ENCODE assay signal across 8 mouse cellular contexts in the genomic region with DNA sequence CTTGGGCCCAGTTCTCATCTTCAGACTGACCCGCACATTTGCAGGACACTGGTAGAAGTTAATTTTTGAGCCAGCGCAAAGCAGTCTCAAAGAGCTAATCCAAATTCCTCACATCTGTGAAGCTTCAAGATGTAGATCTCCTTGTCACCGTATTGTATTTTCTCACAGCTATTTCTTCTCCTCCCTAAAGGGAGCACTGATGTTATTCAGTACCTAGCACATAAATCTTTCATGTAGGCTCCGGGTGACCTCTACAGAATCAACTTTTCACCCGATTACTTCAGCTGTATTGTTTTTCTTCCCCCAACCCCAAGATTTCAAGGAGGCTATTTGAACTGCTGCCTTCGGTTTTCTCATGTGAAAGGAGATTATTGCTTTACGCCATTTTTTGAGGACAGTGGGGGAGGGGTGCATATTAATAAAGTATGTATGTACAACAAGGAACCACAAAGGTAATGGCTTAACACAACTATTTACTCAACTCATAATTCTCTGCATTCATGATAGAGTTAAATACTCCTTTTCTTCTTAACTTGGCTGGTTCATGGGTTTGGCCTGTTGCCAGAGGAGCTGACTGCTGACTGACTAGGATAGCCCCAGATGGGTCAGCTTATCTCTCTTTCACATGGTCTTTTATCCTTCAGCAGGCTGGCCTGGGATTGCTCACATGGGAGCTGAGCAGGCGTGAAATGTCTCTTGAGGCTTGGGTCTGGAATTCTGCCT.
A peak's percentile ranks its signal among the peaks of the same experiment; 100 is the strongest.
DNase-seq lines count a peak whose midpoint lies in the region; ATAC-seq lines count a peak whose summit lies in the region.

No protein-coding gene starts in this region.

- 50% methylated on average over 8 of the region's 8 CpGs for WGBS in heart, embryonic 16.5 days
- 54% methylated on average over 8 of the region's 8 CpGs for WGBS in midbrain, embryonic 14.5 days
- 72% methylated on average over 8 of the region's 8 CpGs for WGBS in forebrain, embryonic 13.5 days

- ATAC-seq in heart, embryonic 16.5 days (replicated peaks; ENCODE audit: extremely low read depth, insufficient read depth, low FRiP score), result 0 out of 2 replicates have a peak, but pooled peaks have one; percentile 72
- no peak; the same call in 1 of the 2 replicates for ATAC-seq in midbrain, embryonic 14.5 days (ENCODE audit: low FRiP score, low TSS enrichment)
- ATAC-seq in forebrain, embryonic 13.5 days, result no peak

- H3K9ac ChIP-seq in heart, embryonic 16.5 days (ENCODE audit: low read length), result no peak overlapping the region
- H3K9ac ChIP-seq in midbrain, embryonic 14.5 days (replicated peaks; ENCODE audit: low read length), result no peak overlapping the region
- H3K9ac ChIP-seq in forebrain, embryonic 13.5 days, result no peak overlapping the region

- H3K4me2 ChIP-seq in heart, embryonic 16.5 days (ENCODE audit: low read depth, low read length), result no peak overlapping the region
- no peak overlapping the region for H3K4me2 ChIP-seq in midbrain, embryonic 14.5 days (ENCODE audit: low read length)
- H3K4me2 ChIP-seq in forebrain, embryonic 13.5 days, result no peak overlapping the region

- no peaks in the 10 kb centered on the region for H3K36me3 ChIP-seq in heart, embryonic 16.5 days (ENCODE audit: control insufficient read depth, insufficient read depth)
- H3K36me3 ChIP-seq in midbrain, embryonic 14.5 days (ENCODE audit: control insufficient read depth, insufficient read depth, low read length), result no peaks in the 10 kb centered on the region
- no peaks in the 10 kb centered on the region for H3K36me3 ChIP-seq in forebrain, embryonic 13.5 days (ENCODE audit: poor library complexity, severe bottlenecking)

- H3K4me1 ChIP-seq in heart, embryonic 16.5 days (ENCODE audit: control insufficient read depth, insufficient read depth, low read length), result peaks cover 10% of the 10 kb centered on the region
- peaks cover 4% of the 10 kb centered on the region for H3K4me1 ChIP-seq in midbrain, embryonic 14.5 days (ENCODE audit: control insufficient read depth, insufficient read depth, low read length)
- no peaks in the 10 kb centered on the region for H3K4me1 ChIP-seq in forebrain, embryonic 13.5 days

- H3K9me3 ChIP-seq in heart, embryonic 16.5 days (replicated peaks; ENCODE audit: control insufficient read depth, low read length), result no peaks in the 10 kb centered on the region
- H3K9me3 ChIP-seq in midbrain, embryonic 14.5 days (ENCODE audit: control insufficient read depth, low read length), result no peaks in the 10 kb centered on the region
- H3K9me3 ChIP-seq in forebrain, embryonic 13.5 days (replicated peaks), result no peaks in the 10 kb centered on the region

- DNase-seq in retina, postnatal 1 day, result peak; percentile 74
- no peak for DNase-seq in retina, embryonic 14.5 days (ENCODE audit: low spot score)
- DNase-seq in cerebellum, postnatal 14 days, result peak; percentile 50 to 61
- DNase-seq in midbrain, embryonic 14.5 days, result peak; percentile 57
- no peak for DNase-seq in MN1 (ENCODE audit: low spot score)
- no peak for DNase-seq in thymus, postnatal 36 days

- no peak overlapping the region for H3K27ac ChIP-seq in heart, embryonic 16.5 days (ENCODE audit: low read length)
- no peak overlapping the region for H3K27ac ChIP-seq in midbrain, embryonic 14.5 days (replicated peaks; ENCODE audit: low read depth, low read length)
- no peak overlapping the region for H3K27ac ChIP-seq in forebrain, embryonic 13.5 days

- no peak overlapping the region for H3K4me3 ChIP-seq in heart, embryonic 16.5 days (ENCODE audit: low read length)
- H3K4me3 ChIP-seq in midbrain, embryonic 14.5 days (replicated peaks; ENCODE audit: low read depth, low read length), result no peak overlapping the region
- H3K4me3 ChIP-seq in forebrain, embryonic 13.5 days, result no peak overlapping the region

- H3K27me3 ChIP-seq in heart, embryonic 16.5 days (ENCODE audit: control insufficient read depth, insufficient read depth, low read length), result no peaks in the 10 kb centered on the region
- no peaks in the 10 kb centered on the region for H3K27me3 ChIP-seq in midbrain, embryonic 14.5 days (ENCODE audit: control insufficient read depth, insufficient read depth, low read length)
- no peaks in the 10 kb centered on the region for H3K27me3 ChIP-seq in forebrain, embryonic 13.5 days

Comparison
In these comparisons a context has a peak if more than half of its experiments do, and no peak if none do; other contexts are left out.
1. DNase-seq: peak in retina, postnatal 1 day (single experiment), cerebellum, postnatal 14 days (2 of 2) and midbrain, embryonic 14.5 days (single experiment); none in retina, embryonic 14.5 days (single experiment), MN1 (single experiment) and thymus, postnatal 36 days (0 of 2).